Comparison of ENCODE assay signal across 20 mouse cellular contexts in the genomic region with DNA sequence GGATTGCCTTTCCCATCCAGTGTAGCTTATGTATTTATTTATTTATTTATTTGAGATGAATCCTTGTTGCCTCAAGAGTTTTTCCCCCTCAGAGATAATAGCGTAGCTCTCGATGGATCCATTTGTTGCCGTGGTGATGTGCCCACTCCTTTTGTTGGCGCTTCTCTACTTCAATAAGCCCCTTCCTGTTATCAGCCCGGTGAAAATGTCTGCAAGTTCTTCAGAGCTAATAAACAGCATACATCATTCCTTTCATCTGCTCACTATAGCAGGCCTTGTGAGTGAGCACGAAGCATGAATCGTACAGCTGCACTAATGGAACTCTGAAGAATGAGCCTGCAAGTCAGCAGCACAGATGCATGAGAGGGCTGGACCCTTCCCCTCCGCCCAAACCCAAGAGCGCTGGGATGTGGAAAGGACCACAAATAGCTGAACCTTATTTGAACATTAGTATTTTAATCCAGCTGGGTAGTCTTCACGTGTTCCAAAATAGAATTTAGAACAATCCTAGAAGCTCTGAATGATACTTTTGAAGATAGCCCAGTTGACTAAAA. TPM values are rescaled to one million over a fixed set of nuclear protein-coding genes. Genes with fewer than 3 reads are reported as not detected.
DNase-seq lines count a peak whose midpoint lies in the region; ATAC-seq lines count a peak whose summit lies in the region.
"Had no signal": no experiment of that assay in that cellular context is flagged by ENCODE, and none has a peak within 500 bp of the region (broad histone marks: within the 10 kb centered on the region; RNA-seq: fewer than 3 reads in every experiment).

No protein-coding gene starts in this region.

- no peaks in the 10 kb centered on the region for H3K9me3 ChIP-seq in forebrain, embryonic 12.5 days
- no peaks in the 10 kb centered on the region for H3K9me3 ChIP-seq in forebrain, embryonic 10.5 days
- no peaks in the 10 kb centered on the region for H3K9me3 ChIP-seq in midbrain, embryonic 14.5 days (ENCODE audit: control insufficient read depth, low read length)
- no peaks in the 10 kb centered on the region for H3K9me3 ChIP-seq in midbrain, embryonic 10.5 days (replicated peaks)
- no peaks in the 10 kb centered on the region for H3K9me3 ChIP-seq in hindbrain, embryonic 16.5 days (ENCODE audit: control insufficient read depth, low read length)
- H3K9me3 ChIP-seq: heart, embryonic 10.5 days; limb, embryonic 10.5 days; liver, embryonic 15.5 days; lung, embryonic 15.5 days; megakaryocyte, embryonic 14.5 days; neural tube, embryonic 12.5 days had no signal

- no peaks in the 10 kb centered on the region for H3K27me3 ChIP-seq in forebrain, embryonic 12.5 days
- no peaks in the 10 kb centered on the region for H3K27me3 ChIP-seq in forebrain, embryonic 10.5 days (ENCODE audit: poor library complexity, severe bottlenecking)
- H3K27me3 ChIP-seq in midbrain, embryonic 14.5 days (ENCODE audit: control insufficient read depth, insufficient read depth, low read length), result no peaks in the 10 kb centered on the region
- H3K27me3 ChIP-seq in midbrain, embryonic 10.5 days (ENCODE audit: low read depth, poor library complexity, severe bottlenecking), result no peaks in the 10 kb centered on the region
- no peaks in the 10 kb centered on the region for H3K27me3 ChIP-seq in hindbrain, embryonic 16.5 days (replicated peaks; ENCODE audit: control insufficient read depth, insufficient read depth, low read length)
- H3K27me3 ChIP-seq: liver, embryonic 15.5 days; lung, embryonic 15.5 days; megakaryocyte, embryonic 14.5 days; neural tube, embryonic 12.5 days had no signal

- H3K4me3 ChIP-seq in forebrain, embryonic 12.5 days (replicated peaks), result no peak overlapping the region
- H3K4me3 ChIP-seq in forebrain, embryonic 10.5 days, result no peak overlapping the region
- H3K4me3 ChIP-seq in midbrain, embryonic 14.5 days (replicated peaks; ENCODE audit: low read depth, low read length), result no peak overlapping the region
- no peak overlapping the region for H3K4me3 ChIP-seq in midbrain, embryonic 10.5 days
- H3K4me3 ChIP-seq in hindbrain, embryonic 16.5 days (ENCODE audit: low read length), result no peak overlapping the region
- H3K4me3 ChIP-seq: heart, embryonic 10.5 days; limb, embryonic 10.5 days; liver, embryonic 15.5 days; lung, embryonic 15.5 days; megakaryocyte, embryonic 14.5 days; neural tube, embryonic 12.5 days had no signal

- H3K4me1 ChIP-seq in forebrain, embryonic 12.5 days, result peaks cover 5% of the 10 kb centered on the region
- H3K4me1 ChIP-seq in forebrain, embryonic 10.5 days, result no peaks in the 10 kb centered on the region
- H3K4me1 ChIP-seq in midbrain, embryonic 14.5 days (ENCODE audit: control insufficient read depth, insufficient read depth, low read length), result no peaks in the 10 kb centered on the region
- H3K4me1 ChIP-seq in midbrain, embryonic 10.5 days, result peaks cover 6% of the 10 kb centered on the region; the same call in 1 of the 2 replicates
- no peaks in the 10 kb centered on the region; the same call in 1 of the 2 replicates for H3K4me1 ChIP-seq in hindbrain, embryonic 16.5 days (ENCODE audit: control insufficient read depth, insufficient read depth, low read depth, low read length)
- H3K4me1 ChIP-seq: heart, embryonic 10.5 days; limb, embryonic 10.5 days; liver, embryonic 15.5 days; megakaryocyte, embryonic 14.5 days; neural tube, embryonic 12.5 days had no signal

- no peak overlapping the region for H3K4me2 ChIP-seq in forebrain, embryonic 12.5 days
- no peak overlapping the region for H3K4me2 ChIP-seq in midbrain, embryonic 14.5 days (ENCODE audit: low read length)
- no peak overlapping the region for H3K4me2 ChIP-seq in hindbrain, embryonic 16.5 days (ENCODE audit: low read length)
- H3K4me2 ChIP-seq: liver, embryonic 15.5 days; lung, embryonic 15.5 days; neural tube, embryonic 12.5 days had no signal

- no peak for DNase-seq in forebrain, embryonic 10.5 days (ENCODE audit: extremely low spot score, low spot score)
- peak; percentile 30 for DNase-seq in midbrain, embryonic 14.5 days
- no peak for DNase-seq in midbrain, embryonic 10.5 days (ENCODE audit: low spot score)
- DNase-seq in ovary, postnatal 14 days (ENCODE audit: low spot score), result no peak
- DNase-seq in layer of hippocampus, adult 9-10 months (ENCODE audit: low spot score), result no peak
- no peak for DNase-seq in kidney, postnatal 25 days
- DNase-seq: adrenal gland, postnatal 25 days; cerebellum, adult 11 months; cerebellum, adult 9-11 months; kidney, adult 11 months; liver; lung, postnatal 36 days had no signal

- 0 out of 2 replicates have a peak, but pooled peaks have one; percentile 46 for ATAC-seq in forebrain, embryonic 12.5 days (ENCODE audit: low FRiP score)
- ATAC-seq in midbrain, embryonic 14.5 days (ENCODE audit: low FRiP score, low TSS enrichment), result no peak
- ATAC-seq in hindbrain, embryonic 16.5 days, result peak; percentile 76

- 59% methylated on average over 10 of the region's 10 CpGs for WGBS in forebrain, embryonic 12.5 days
- 84% methylated on average over 10 of the region's 10 CpGs for WGBS in forebrain, embryonic 10.5 days
- 61% methylated on average over 10 of the region's 10 CpGs for whole genome bisulfite sequencing in midbrain, embryonic 14.5 days
- WGBS in midbrain, embryonic 10.5 days, result 81% methylated on average over 10 of the region's 10 CpGs
- 48% methylated on average over 10 of the region's 10 CpGs for WGBS in hindbrain, embryonic 16.5 days

- no peak overlapping the region for H3K27ac ChIP-seq in forebrain, embryonic 12.5 days
- H3K27ac ChIP-seq in forebrain, embryonic 10.5 days, result no peak overlapping the region
- no peak overlapping the region for H3K27ac ChIP-seq in midbrain, embryonic 14.5 days (replicated peaks; ENCODE audit: low read depth, low read length)
- H3K27ac ChIP-seq in midbrain, embryonic 10.5 days (replicated peaks), result no peak overlapping the region
- H3K27ac ChIP-seq in hindbrain, embryonic 16.5 days (ENCODE audit: low read depth, low read length), result no peak overlapping the region
- H3K27ac ChIP-seq: heart, embryonic 10.5 days; limb, embryonic 10.5 days; liver, embryonic 15.5 days; lung, embryonic 15.5 days; neural tube, embryonic 12.5 days had no signal

- peaks cover 27% of the 10 kb centered on the region for H3K36me3 ChIP-seq in forebrain, embryonic 12.5 days (replicated peaks)
- H3K36me3 ChIP-seq in forebrain, embryonic 10.5 days (replicated peaks), result peaks cover 76% of the 10 kb centered on the region
- H3K36me3 ChIP-seq in midbrain, embryonic 14.5 days (ENCODE audit: control insufficient read depth, insufficient read depth, low read length), result peaks cover 39% of the 10 kb centered on the region
- peaks cover 73% of the 10 kb centered on the region for H3K36me3 ChIP-seq in midbrain, embryonic 10.5 days
- peaks cover 2% of the 10 kb centered on the region; the same call in 1 of the 2 replicates for H3K36me3 ChIP-seq in hindbrain, embryonic 16.5 days (ENCODE audit: control insufficient read depth, insufficient read depth, low read length)

- H3K9ac ChIP-seq in forebrain, embryonic 12.5 days, result no peak overlapping the region
- no peak overlapping the region for H3K9ac ChIP-seq in midbrain, embryonic 14.5 days (replicated peaks; ENCODE audit: low read length)
- H3K9ac ChIP-seq in hindbrain, embryonic 16.5 days (ENCODE audit: low read depth, low read length), result no peak overlapping the region
- H3K9ac ChIP-seq: liver, embryonic 15.5 days; lung, embryonic 15.5 days; neural tube, embryonic 12.5 days had no signal

RNA-seq across cellular contexts. Expression of gene Fzd5, which starts 16.4 kb away (rescaled TPM):
- 1.0 and 1.5 TPM in 2 replicates for polyA plus RNA-seq in forebrain, embryonic 12.5 days (2016; fragmentation: Nextera tagmentation; extraction: Ambion mirVana)
- 1.4 and 2.3 TPM in 2 replicates for polyA plus RNA-seq in forebrain, embryonic 10.5 days (2016; fragmentation: Nextera tagmentation; extraction: Ambion mirVana)
- polyA plus RNA-seq in midbrain, embryonic 14.5 days (2014; fragmentation: Nextera tagmentation; extraction: Ambion mirVana), result 0.16 and 0.30 TPM in 2 replicates
- 0.36 and 0.79 TPM in 2 replicates for polyA plus RNA-seq in midbrain, embryonic 10.5 days (2016; fragmentation: Nextera tagmentation; extraction: Ambion mirVana)
- polyA plus RNA-seq in hindbrain, embryonic 16.5 days (2015; fragmentation: Nextera tagmentation; extraction: Ambion mirVana), result 0.21 and 0.27 TPM in 2 replicates

RNA-seq across cellular contexts. Expression of gene Ccnyl1, which starts 30.9 kb away (rescaled TPM):
- polyA plus RNA-seq in forebrain, embryonic 12.5 days (2016; fragmentation: Nextera tagmentation; extraction: Ambion mirVana), result 5.9 and 6.2 TPM in 2 replicates
- polyA plus RNA-seq in forebrain, embryonic 10.5 days (2016; fragmentation: Nextera tagmentation; extraction: Ambion mirVana), result 7.0 and 7.1 TPM in 2 replicates
- polyA plus RNA-seq in midbrain, embryonic 14.5 days (2014; fragmentation: Nextera tagmentation; extraction: Ambion mirVana), result 6.1 and 9.4 TPM in 2 replicates
- 6.4 and 6.5 TPM in 2 replicates for polyA plus RNA-seq in midbrain, embryonic 10.5 days (2016; fragmentation: Nextera tagmentation; extraction: Ambion mirVana)
- 4.5 and 4.6 TPM in 2 replicates for polyA plus RNA-seq in hindbrain, embryonic 16.5 days (2015; fragmentation: Nextera tagmentation; extraction: Ambion mirVana)
